Mouse (Mus musculus): ENCODE measurements around the gene Dagla. TPM values are rescaled to one million over a fixed set of nuclear protein-coding genes. Genes with fewer than 3 reads are reported as not detected.

The Dagla gene
- polyA plus RNA-seq, 1 experiment from 2014 or later, result 3.4 TPM

- no peaks in the 10 kb centered on the region for H3K36me3 ChIP-seq
- peaks cover 44% of the 10 kb centered on the region for H3K4me1 ChIP-seq (replicated peaks)
- H3K9me3 ChIP-seq, result no peaks in the 10 kb centered on the region
- WGBS, result 39% methylated on average over 11 of the region's 11 CpGs
- H3K27me3 ChIP-seq (ENCODE audit: insufficient read depth, poor library complexity, severe bottlenecking), result peaks cover 66% of the 10 kb centered on the region
- peak overlapping the region; percentile 79 for H3K27ac ChIP-seq
- H3K4me3 ChIP-seq, result peak overlapping the region; percentile 18; the same call in 1 of the 2 replicates
- DNase-seq (ENCODE audit: low spot score), result peak; percentile 42
Measured at GRCm38 (mm10) chr19:10272746-10273145, 31.9 kb downstream of the Dagla start.

GRCm38 (mm10) chr19:10271592-10271991 is 33.1 kb downstream of the Dagla start:
- H3K27me3 ChIP-seq (ENCODE audit: insufficient read depth, poor library complexity, severe bottlenecking), result peaks cover 63% of the 10 kb centered on the region
- no peak for DNase-seq (ENCODE audit: low spot score)
- no peaks in the 10 kb centered on the region for H3K36me3 ChIP-seq
- H3K4me1 ChIP-seq (replicated peaks), result peaks cover 41% of the 10 kb centered on the region
- no peak overlapping the region for H3K4me3 ChIP-seq
- H3K27ac ChIP-seq, result no peak overlapping the region
- no peaks in the 10 kb centered on the region for H3K9me3 ChIP-seq
- 93% methylated on average over 7 of the region's 7 CpGs for WGBS

DNA sequence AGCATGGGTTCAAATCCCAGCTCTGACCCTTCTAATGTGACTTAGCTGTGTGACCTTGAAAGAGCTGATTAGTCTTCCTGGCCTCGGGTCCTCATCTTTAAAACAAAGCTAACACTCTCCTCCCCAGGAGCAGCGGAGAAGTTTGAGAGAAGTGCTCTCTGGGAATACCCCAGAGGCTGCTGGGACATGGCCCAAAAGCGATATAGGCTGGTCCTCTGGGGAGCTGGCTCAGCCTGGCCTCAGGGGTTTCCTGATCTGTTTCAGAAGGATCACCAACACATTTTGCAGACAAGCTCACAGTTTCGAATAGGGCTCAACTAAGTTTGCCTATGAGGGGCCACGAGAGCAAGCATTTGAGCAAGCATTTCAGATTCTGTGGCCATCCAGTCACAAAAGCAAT is 34.3 kb downstream of the Dagla start:
- H3K4me1 ChIP-seq (replicated peaks), result peaks cover 42% of the 10 kb centered on the region
- DNase-seq (ENCODE audit: low spot score), result no peak
- H3K9me3 ChIP-seq, result no peaks in the 10 kb centered on the region
- WGBS, result 85% methylated on average over 5 of the region's 5 CpGs
- no peaks in the 10 kb centered on the region for H3K36me3 ChIP-seq
- H3K27ac ChIP-seq, result no peak overlapping the region
- H3K27me3 ChIP-seq (ENCODE audit: insufficient read depth, poor library complexity, severe bottlenecking), result peaks cover 50% of the 10 kb centered on the region
- H3K4me3 ChIP-seq, result no peak overlapping the region

- 79% methylated on average over 15 of the region's 15 CpGs for WGBS
Measured at GRCm38 (mm10) chr19:10268851-10269250, 35.8 kb downstream of the Dagla start.

DNA sequence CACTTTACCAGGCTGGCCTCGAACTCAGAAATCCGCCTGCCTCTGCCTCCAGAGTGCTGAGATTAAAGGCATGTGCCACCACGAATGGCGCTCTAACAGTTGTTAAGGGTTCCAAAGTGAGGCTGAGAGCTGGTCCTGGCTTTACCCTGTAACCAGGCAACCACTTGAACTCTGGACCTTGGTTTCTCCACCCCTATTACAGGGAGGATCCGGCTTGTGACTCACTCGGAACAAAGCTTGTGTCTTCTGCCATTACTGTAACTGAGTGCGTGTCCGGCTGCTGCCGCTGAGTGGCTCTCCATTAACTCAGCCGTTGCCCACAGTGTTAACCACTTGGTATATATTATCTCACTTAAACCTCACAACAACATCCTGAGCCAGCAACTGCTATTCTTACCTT is 36.7 kb downstream of the Dagla start:
- no peaks in the 10 kb centered on the region for H3K9me3 ChIP-seq
- H3K4me1 ChIP-seq (replicated peaks), result peaks cover 34% of the 10 kb centered on the region
- no peak overlapping the region for H3K4me3 ChIP-seq
- H3K27ac ChIP-seq, result no peak overlapping the region
- H3K36me3 ChIP-seq, result no peaks in the 10 kb centered on the region
- H3K27me3 ChIP-seq (ENCODE audit: insufficient read depth, poor library complexity, severe bottlenecking), result peaks cover 55% of the 10 kb centered on the region
- DNase-seq (ENCODE audit: low spot score), result no peak
- WGBS, result 88% methylated on average over 10 of the region's 10 CpGs

More at GRCm38 (mm10) chr19:10268851-10269250, 35.8 kb downstream of the Dagla start:
- Histone ChIP-seq H3K27ac (peak overlapping the region; percentile 29; the same call in 1 of the 2 replicates), H3K27me3 (ENCODE audit: insufficient read depth, poor library complexity, severe bottlenecking) (peaks cover 53% of the 10 kb centered on the region), H3K4me1 (replicated peaks) (peaks cover 41% of the 10 kb centered on the region), H3K36me3 (no peaks in the 10 kb centered on the region), H3K4me3 (no peak overlapping the region), H3K9me3 (no peaks in the 10 kb centered on the region)
- DNase-seq (ENCODE audit: low spot score), result no peak

DNA sequence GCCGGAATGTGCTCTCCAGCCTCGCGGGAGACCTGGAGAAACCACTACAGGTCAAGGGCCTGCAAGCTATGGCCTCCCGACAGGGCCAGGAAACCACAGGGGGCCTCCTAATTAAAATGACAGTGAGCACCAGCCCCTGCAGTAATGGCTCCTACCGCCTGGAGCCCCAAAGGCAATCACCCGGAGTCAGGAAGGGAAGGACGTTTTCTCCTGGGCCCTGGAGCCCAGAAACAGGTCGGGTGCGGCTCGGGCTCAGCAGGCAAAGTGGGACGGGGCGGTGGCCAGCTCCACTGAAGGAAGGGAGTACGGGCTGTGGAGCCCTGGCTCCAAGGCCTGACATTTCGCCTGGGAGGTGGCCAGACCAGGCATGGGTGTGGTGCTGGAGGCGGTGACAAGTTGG is 37.6 kb downstream of the Dagla start:
- Histone ChIP-seq H3K9me3 (no peaks in the 10 kb centered on the region), H3K4me1 (replicated peaks) (peaks cover 30% of the 10 kb centered on the region), H3K4me3 (peak overlapping the region; percentile 23; the same call in 1 of the 2 replicates), H3K27me3 (ENCODE audit: insufficient read depth, poor library complexity, severe bottlenecking) (peaks cover 55% of the 10 kb centered on the region), H3K36me3 (no peaks in the 10 kb centered on the region), H3K27ac (peak overlapping the region; percentile 53)
- DNase-seq (ENCODE audit: low spot score), result peak; percentile 43
- 13% methylated on average over 15 of the region's 15 CpGs for WGBS

DNA sequence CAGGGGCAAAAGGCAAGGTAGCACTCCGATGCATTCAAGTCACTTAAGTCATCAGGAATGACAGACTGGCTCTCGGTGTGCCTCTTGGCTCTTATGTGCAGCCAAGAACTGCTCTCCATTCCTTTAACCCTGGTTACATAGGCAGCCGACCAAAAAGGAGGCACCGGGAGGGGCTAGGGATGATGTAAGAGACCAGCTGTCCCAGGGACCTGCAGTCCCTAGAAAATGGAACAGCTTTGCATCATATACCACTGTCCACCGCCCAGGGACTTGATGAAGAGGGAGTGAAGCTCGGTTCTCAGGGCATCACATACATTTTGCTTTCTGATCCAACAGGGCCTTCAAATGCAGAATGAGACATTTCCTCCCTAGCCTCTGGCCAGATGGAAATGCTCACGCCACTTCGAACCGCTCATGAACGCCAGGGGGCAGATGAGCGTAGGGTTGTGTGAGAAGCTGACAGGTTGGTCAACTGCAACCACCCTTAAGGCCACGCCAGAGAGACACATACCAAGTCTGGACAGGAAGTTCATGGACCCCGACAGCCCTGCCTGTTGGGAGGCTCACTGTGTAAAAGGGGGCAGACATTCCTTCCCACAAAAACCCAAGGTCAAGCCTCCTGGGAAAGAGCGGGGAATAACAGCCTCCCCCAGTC is 38.4 kb downstream of the Dagla start:
- Histone ChIP-seq H3K9me3 (no peaks in the 10 kb centered on the region), H3K4me1 (replicated peaks) (peaks cover 30% of the 10 kb centered on the region), H3K4me3 (0 out of 2 replicates have a peak overlapping the region, but pooled peaks have one; percentile 23), H3K27ac (0 out of 2 replicates have a peak overlapping the region, but pooled peaks have one; percentile 53), H3K36me3 (no peaks in the 10 kb centered on the region), H3K27me3 (ENCODE audit: insufficient read depth, poor library complexity, severe bottlenecking) (peaks cover 58% of the 10 kb centered on the region)
- peak; percentile 79 for DNase-seq (ENCODE audit: low spot score)
- 23% methylated on average over 14 of the region's 14 CpGs for whole genome bisulfite sequencing

- no peaks in the 10 kb centered on the region for H3K9me3 ChIP-seq
- H3K27me3 ChIP-seq (ENCODE audit: insufficient read depth, poor library complexity, severe bottlenecking), result peaks cover 48% of the 10 kb centered on the region
- H3K4me3 ChIP-seq, result no peak overlapping the region
- H3K4me1 ChIP-seq (replicated peaks), result peaks cover 27% of the 10 kb centered on the region; the same call in 1 of the 2 replicates
- 71% methylated on average over 7 of the region's 7 CpGs for WGBS
- H3K36me3 ChIP-seq, result no peaks in the 10 kb centered on the region
- no peak overlapping the region for H3K27ac ChIP-seq
- DNase-seq (ENCODE audit: low spot score), result no peak
Measured at GRCm38 (mm10) chr19:10261369-10261768, 43.3 kb downstream of the Dagla start.

DNA sequence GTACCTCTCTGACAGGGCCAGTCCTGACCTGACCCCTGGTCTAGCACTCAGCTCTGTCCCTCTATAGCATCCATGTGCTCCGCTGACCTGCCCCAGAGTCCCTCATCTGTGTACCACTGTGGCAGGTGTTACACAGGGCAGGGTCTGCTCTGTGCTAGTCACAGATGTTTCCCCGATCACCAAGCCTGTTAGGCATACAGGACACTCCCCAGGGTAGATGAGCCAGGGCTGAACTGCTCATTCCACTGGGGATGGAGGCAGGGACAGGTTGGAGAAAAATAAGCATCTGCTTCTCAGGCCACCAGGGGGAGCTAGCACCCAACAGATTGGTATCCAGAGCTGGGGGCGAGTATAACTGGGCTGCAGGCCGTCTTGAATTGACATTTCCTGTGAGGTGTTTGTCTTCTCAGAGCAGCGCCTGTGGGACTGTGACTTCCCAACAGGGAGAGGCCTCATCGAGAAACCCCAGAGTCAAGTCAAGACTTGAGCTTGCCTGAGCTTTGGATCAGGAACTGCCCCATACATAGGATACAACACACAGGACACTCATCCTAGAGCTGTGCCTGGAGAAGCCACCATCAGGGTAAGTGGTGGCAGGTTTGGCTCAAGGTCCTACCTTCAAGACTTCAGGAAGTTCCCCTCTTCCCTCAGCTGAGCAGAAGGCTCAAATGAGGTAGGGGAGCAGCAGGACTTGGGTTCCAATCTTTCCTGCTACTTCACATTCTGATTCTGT is 46.2 kb downstream of the Dagla start:
- Histone ChIP-seq H3K27me3 (ENCODE audit: insufficient read depth, poor library complexity, severe bottlenecking) (peaks cover 32% of the 10 kb centered on the region), H3K9me3 (no peaks in the 10 kb centered on the region), H3K36me3 (no peaks in the 10 kb centered on the region), H3K4me3 (no peak overlapping the region), H3K27ac (no peak overlapping the region), H3K4me1 (replicated peaks) (0 out of 2 replicates have a peak, but pooled peaks cover 17% of the 10 kb centered on the region)
- DNase-seq (ENCODE audit: low spot score), result peak; percentile 82
- WGBS, result 22% methylated on average over 6 of the region's 6 CpGs

GRCm38 (mm10) chr19:10248128-10248527 is 56.5 kb downstream of the Dagla start:
- WGBS, result 56% methylated on average over 20 of the region's 20 CpGs
- no peak overlapping the region for H3K27ac ChIP-seq
- H3K4me1 ChIP-seq (replicated peaks), result peaks cover 32% of the 10 kb centered on the region

DNA sequence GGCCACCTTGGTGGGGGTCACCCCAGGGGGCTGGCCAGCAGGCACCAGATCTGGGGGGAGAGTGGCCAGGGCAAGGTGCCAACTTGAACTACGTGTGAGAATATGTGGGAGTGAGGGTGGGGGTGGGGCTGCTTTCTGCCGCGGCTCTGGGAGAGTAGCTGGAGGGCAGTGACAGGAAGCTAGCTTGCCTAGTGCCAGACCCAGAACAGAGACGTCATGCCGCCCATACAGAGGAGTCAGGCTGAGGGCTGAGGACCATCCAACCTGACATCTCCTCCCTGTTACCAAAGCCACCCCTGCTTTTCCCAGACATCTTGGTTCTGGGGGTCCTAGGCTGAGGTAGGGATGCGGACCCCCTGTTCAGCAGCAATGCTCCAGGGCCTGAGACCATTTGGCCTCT is 57.5 kb downstream of the Dagla start:
- Histone ChIP-seq H3K27me3 (ENCODE audit: insufficient read depth, poor library complexity, severe bottlenecking) (peaks cover 13% of the 10 kb centered on the region; the same call in 1 of the 2 replicates), H3K36me3 (no peaks in the 10 kb centered on the region), H3K9me3 (no peaks in the 10 kb centered on the region), H3K4me3 (no peak overlapping the region), H3K4me1 (replicated peaks) (peaks cover 40% of the 10 kb centered on the region), H3K27ac (0 out of 2 replicates have a peak overlapping the region, but pooled peaks have one; percentile 16)
- 43% methylated on average over 6 of the region's 6 CpGs for WGBS
- DNase-seq (ENCODE audit: low spot score), result no peak

More at GRCm38 (mm10) chr19:10248128-10248527, 56.5 kb downstream of the Dagla start:
- H3K9me3 ChIP-seq, result no peaks in the 10 kb centered on the region
- H3K36me3 ChIP-seq, result no peaks in the 10 kb centered on the region
- DNase-seq (ENCODE audit: low spot score), result no peak
- H3K4me3 ChIP-seq, result no peak overlapping the region
- H3K27me3 ChIP-seq (ENCODE audit: insufficient read depth, poor library complexity, severe bottlenecking), result peaks cover 13% of the 10 kb centered on the region; the same call in 1 of the 2 replicates

DNA sequence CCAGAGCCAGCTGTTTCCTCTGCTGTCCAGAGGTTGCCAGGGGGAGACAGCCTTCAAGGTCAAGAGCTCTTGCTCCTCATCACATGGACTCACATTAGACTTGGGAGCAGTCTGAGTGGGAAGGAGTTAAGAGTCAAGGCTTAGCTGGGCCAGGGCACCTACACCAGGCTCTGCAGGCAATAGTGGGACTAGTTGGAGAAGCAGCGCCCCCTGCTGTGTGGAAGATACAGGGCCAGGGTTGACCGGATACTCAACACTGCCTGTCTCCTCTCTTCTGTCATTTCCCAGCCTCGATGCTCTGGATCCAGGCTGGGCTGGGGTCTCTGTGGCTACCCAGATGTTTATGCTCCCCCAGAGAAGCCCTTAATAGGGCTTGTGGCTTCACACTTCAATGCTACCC is 60.5 kb downstream of the Dagla start:
- peaks cover 58% of the 10 kb centered on the region for H3K4me1 ChIP-seq (replicated peaks)
- WGBS, result 28% methylated on average over 3 of the region's 3 CpGs
- H3K27ac ChIP-seq, result 0 out of 2 replicates have a peak overlapping the region, but pooled peaks have one; percentile 10
- H3K27me3 ChIP-seq (ENCODE audit: insufficient read depth, poor library complexity, severe bottlenecking), result peaks cover 27% of the 10 kb centered on the region
- peak; percentile 50 for DNase-seq (ENCODE audit: low spot score)
- no peak overlapping the region for H3K4me3 ChIP-seq
- 0 out of 2 replicates have a peak, but pooled peaks cover 3% of the 10 kb centered on the region for H3K9me3 ChIP-seq
- H3K36me3 ChIP-seq, result no peaks in the 10 kb centered on the region

GRCm38 (mm10) chr19:10242916-10243315 is 61.8 kb downstream of the Dagla start:
- Histone ChIP-seq H3K4me3 (0 out of 2 replicates have a peak overlapping the region, but pooled peaks have one; percentile 3), H3K4me1 (replicated peaks) (peaks cover 56% of the 10 kb centered on the region), H3K27me3 (ENCODE audit: insufficient read depth, poor library complexity, severe bottlenecking) (peaks cover 27% of the 10 kb centered on the region), H3K27ac (peak overlapping the region; percentile 75), H3K36me3 (no peaks in the 10 kb centered on the region), H3K9me3 (0 out of 2 replicates have a peak, but pooled peaks cover 3% of the 10 kb centered on the region)
- DNase-seq (ENCODE audit: low spot score), result peak; percentile 51
- WGBS, result 5% methylated on average over 8 of the region's 8 CpGs
